Mouse (Mus musculus): ENCODE measurements around the gene Tsc22d1. TPM values are rescaled to one million over a fixed set of nuclear protein-coding genes. Genes with fewer than 3 reads are reported as not detected.

Gene Tsc22d1
- total and polyA plus RNA-seq, 2 experiments from 2014 or later = 574 to 603 TPM

- H3K36me3 ChIP-seq (ENCODE audit: insufficient read depth, low read length) = peaks cover 13% of the 10 kb centered on the region; the same call in 1 of the 2 replicates
- TF ChIP-seq CTCF (IDR thresholded peaks at IDR 0.05) = no peak
- 34% methylated on average over 27 of the region's 27 CpGs for WGBS
- ATAC-seq (ENCODE audit: low FRiP score) (no peak), DNase-seq (ENCODE audit: low spot score) (no peak)
- H3K4me2 ChIP-seq (ENCODE audit: low read depth, low read length, poor library complexity, severe bottlenecking) = peak overlapping the region; percentile 90
- peaks cover 33% of the 10 kb centered on the region for H3K4me1 ChIP-seq (ENCODE audit: insufficient read depth, low read length)
- peak overlapping the region; percentile 75 for H3K4me3 ChIP-seq (ENCODE audit: low read depth, low read length)
- H3K27ac ChIP-seq (ENCODE audit: low read depth, low read length) = peak overlapping the region; percentile 98
- no peaks in the 10 kb centered on the region for H3K27me3 ChIP-seq (ENCODE audit: insufficient read depth, low read length)
- peak overlapping the region; percentile 92 for H3K9ac ChIP-seq (replicated peaks; ENCODE audit: low read length, poor library complexity, severe bottlenecking)
- no peaks in the 10 kb centered on the region for H3K9me3 ChIP-seq (ENCODE audit: low read length)
Measured at GRCm38 (mm10) chr14:76416366-76417040, 1.7 kb downstream of the Tsc22d1 start.

DNA sequence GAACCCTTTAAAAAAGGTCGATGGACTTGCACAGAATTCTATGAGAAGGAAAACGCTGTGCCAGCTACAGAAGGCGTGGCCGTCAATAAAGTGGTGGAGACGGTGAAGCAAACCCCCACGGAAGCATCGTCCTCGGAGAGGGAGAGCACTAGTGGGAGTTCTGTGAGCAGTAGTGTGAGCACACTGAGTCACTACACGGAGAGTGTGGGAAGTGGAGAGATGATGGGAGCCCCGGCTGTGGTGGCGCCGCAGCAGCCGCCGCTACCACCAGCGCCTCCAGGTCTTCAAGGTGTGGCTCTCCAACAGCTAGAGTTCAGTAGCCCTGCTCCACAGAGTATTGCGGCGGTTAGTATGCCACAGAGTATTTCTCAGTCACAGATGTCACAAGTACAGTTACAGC is 2.6 kb downstream of the Tsc22d1 start:
- no peak overlapping the region for H3K27ac ChIP-seq (ENCODE audit: low read depth, low read length)
- DNase-seq (ENCODE audit: low spot score) (no peak), ATAC-seq (ENCODE audit: low FRiP score) (no peak)
- peak overlapping the region; percentile 92; the same call in 1 of the 2 replicates for H3K9ac ChIP-seq (replicated peaks; ENCODE audit: low read length, poor library complexity, severe bottlenecking)
- H3K27me3 ChIP-seq (ENCODE audit: insufficient read depth, low read length) = no peaks in the 10 kb centered on the region
- peak overlapping the region; percentile 75 for H3K4me3 ChIP-seq (ENCODE audit: low read depth, low read length)
- peaks cover 13% of the 10 kb centered on the region; the same call in 1 of the 2 replicates for H3K36me3 ChIP-seq (ENCODE audit: insufficient read depth, low read length)
- peaks cover 33% of the 10 kb centered on the region for H3K4me1 ChIP-seq (ENCODE audit: insufficient read depth, low read length)
- H3K9me3 ChIP-seq (ENCODE audit: low read length) = no peaks in the 10 kb centered on the region
- peak overlapping the region; percentile 90 for H3K4me2 ChIP-seq (ENCODE audit: low read depth, low read length, poor library complexity, severe bottlenecking)
- 87% methylated on average over 17 of the region's 17 CpGs for WGBS
- no peak for TF ChIP-seq CTCF (IDR thresholded peaks at IDR 0.05)

DNA sequence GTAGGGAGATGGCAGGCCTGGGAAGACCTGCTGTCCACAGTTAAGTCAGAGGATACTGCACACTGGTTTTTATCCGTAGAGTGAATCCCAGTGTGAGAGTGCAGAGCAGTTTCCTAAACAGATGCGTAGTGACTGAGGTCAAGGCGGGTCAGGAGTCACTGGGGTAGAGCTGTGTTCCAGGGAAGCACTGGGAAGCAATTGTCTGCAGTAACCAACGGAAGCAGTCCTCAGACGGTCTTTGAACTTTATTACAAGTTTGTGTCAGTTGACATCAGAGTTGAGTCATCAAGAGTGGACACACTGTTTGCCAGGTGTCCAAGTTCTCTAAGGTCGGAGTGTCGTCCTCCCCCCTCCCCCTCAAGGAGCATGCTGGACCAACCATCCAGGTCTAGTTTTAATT is 6.0 kb downstream of the Tsc22d1 start:
- peak overlapping the region; percentile 72 for H3K4me2 ChIP-seq (ENCODE audit: low read depth, low read length, poor library complexity, severe bottlenecking)
- ATAC-seq (ENCODE audit: low FRiP score) (no peak), DNase-seq (ENCODE audit: low spot score) (no peak)
- WGBS = 26% methylated on average over 7 of the region's 7 CpGs
- H3K4me1 ChIP-seq (ENCODE audit: insufficient read depth, low read length) = peaks cover 37% of the 10 kb centered on the region
- TF ChIP-seq CTCF (IDR thresholded peaks at IDR 0.05) = no peak
- H3K9ac ChIP-seq (replicated peaks; ENCODE audit: low read length, poor library complexity, severe bottlenecking) = peak overlapping the region; percentile 47
- no peaks in the 10 kb centered on the region for H3K9me3 ChIP-seq (ENCODE audit: low read length)
- H3K36me3 ChIP-seq (ENCODE audit: insufficient read depth, low read length) = peaks cover 13% of the 10 kb centered on the region; the same call in 1 of the 2 replicates
- no peak overlapping the region for H3K27ac ChIP-seq (ENCODE audit: low read depth, low read length)
- H3K4me3 ChIP-seq (ENCODE audit: low read depth, low read length) = peak overlapping the region; percentile 28
- H3K27me3 ChIP-seq (ENCODE audit: insufficient read depth, low read length) = no peaks in the 10 kb centered on the region

DNA sequence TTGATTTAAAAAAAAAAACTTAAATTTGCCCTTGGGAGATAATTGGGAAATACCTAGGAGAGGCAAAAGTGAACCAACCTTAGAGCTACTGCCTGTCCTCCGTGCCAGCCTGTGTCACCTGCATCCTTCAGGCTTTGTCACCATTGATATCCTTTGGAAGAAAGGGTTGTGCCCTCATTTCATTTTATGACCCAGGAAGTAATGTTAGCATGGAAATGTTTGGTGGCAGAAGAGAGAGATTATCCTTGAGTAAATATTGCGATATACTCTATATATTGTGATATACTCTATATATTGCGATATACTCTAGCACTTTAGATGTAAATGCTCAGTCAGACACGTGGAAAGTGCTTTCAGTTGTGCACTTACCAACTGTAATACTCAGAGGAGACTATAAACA is 6.4 kb downstream of the Tsc22d1 start:
- no peak overlapping the region for H3K27ac ChIP-seq (ENCODE audit: low read depth, low read length)
- no peak for ATAC-seq (ENCODE audit: low FRiP score)
- no peak for TF ChIP-seq CTCF (IDR thresholded peaks at IDR 0.05)
- no peak for DNase-seq (ENCODE audit: low spot score)
- H3K4me3 ChIP-seq (ENCODE audit: low read depth, low read length) = peak overlapping the region; percentile 28
- H3K4me1 ChIP-seq (ENCODE audit: insufficient read depth, low read length) = peaks cover 37% of the 10 kb centered on the region
- H3K4me2 ChIP-seq (ENCODE audit: low read depth, low read length, poor library complexity, severe bottlenecking) = peak overlapping the region; percentile 72
- H3K36me3 ChIP-seq (ENCODE audit: insufficient read depth, low read length) = peaks cover 16% of the 10 kb centered on the region; the same call in 1 of the 2 replicates
- no peaks in the 10 kb centered on the region for H3K27me3 ChIP-seq (ENCODE audit: insufficient read depth, low read length)
- H3K9ac ChIP-seq (replicated peaks; ENCODE audit: low read length, poor library complexity, severe bottlenecking) = no peak overlapping the region
- 58% methylated on average over 4 of the region's 4 CpGs for WGBS
- H3K9me3 ChIP-seq (ENCODE audit: low read length) = no peaks in the 10 kb centered on the region

- Histone ChIP-seq H3K36me3 (ENCODE audit: insufficient read depth, low read length) (peaks cover 15% of the 10 kb centered on the region; the same call in 1 of the 2 replicates), H3K4me1 (ENCODE audit: insufficient read depth, low read length) (peaks cover 13% of the 10 kb centered on the region), H3K4me2 (ENCODE audit: low read depth, low read length, poor library complexity, severe bottlenecking) (no peak overlapping the region), H3K4me3 (ENCODE audit: low read depth, low read length) (no peak overlapping the region), H3K9ac (replicated peaks; ENCODE audit: low read length, poor library complexity, severe bottlenecking) (no peak overlapping the region), H3K27ac (ENCODE audit: low read depth, low read length) (no peak overlapping the region), H3K9me3 (ENCODE audit: low read length) (no peaks in the 10 kb centered on the region), H3K27me3 (ENCODE audit: insufficient read depth, low read length) (no peaks in the 10 kb centered on the region)
- peak; percentile 30; the same call in 1 of the 2 replicates for TF ChIP-seq CTCF (IDR thresholded peaks at IDR 0.05)
- ATAC-seq (ENCODE audit: low FRiP score) (no peak), DNase-seq (ENCODE audit: low spot score) (no peak)
- WGBS = 90% methylated on average over 7 of the region's 7 CpGs
Measured at GRCm38 (mm10) chr14:76425422-76425821, 10.7 kb downstream of the Tsc22d1 start.

DNA sequence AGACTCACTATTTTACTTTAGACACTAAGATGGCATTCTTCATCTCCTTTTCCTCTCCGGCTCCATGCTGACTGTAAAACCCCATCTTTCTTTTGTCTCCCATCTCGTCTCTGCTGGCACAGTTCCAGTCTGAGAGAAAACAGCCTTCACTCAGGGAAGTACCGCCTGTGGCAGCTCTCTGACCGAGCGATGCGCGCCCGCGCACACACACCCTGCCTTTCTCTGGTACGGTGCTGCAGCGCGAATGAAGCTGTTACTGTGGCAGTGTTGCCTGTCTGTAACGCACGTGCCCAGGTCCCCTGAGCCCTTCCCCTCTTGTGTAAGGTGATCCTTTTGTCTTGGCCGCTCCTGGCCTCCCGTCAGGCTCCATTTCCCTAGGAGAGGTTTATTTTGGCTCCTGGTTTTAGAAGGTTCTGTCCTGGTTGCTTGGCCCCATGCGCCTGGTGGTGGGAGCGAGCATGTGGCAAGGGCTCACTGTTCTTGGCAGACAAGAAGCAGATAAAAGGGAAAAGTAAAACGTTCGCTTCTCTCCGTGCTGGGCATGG is 11.3 kb downstream of the Tsc22d1 start:
- H3K4me1 ChIP-seq (ENCODE audit: insufficient read depth, low read length) = peaks cover 7% of the 10 kb centered on the region; the same call in 1 of the 2 replicates
- DNase-seq (ENCODE audit: low spot score) (no peak), ATAC-seq (ENCODE audit: low FRiP score) (no peak)
- H3K36me3 ChIP-seq (ENCODE audit: insufficient read depth, low read length) = peaks cover 15% of the 10 kb centered on the region; the same call in 1 of the 2 replicates
- no peaks in the 10 kb centered on the region for H3K27me3 ChIP-seq (ENCODE audit: insufficient read depth, low read length)
- H3K4me3 ChIP-seq (ENCODE audit: low read depth, low read length) = no peak overlapping the region
- no peak for TF ChIP-seq CTCF (IDR thresholded peaks at IDR 0.05)
- no peaks in the 10 kb centered on the region for H3K9me3 ChIP-seq (ENCODE audit: low read length)
- no peak overlapping the region for H3K27ac ChIP-seq (ENCODE audit: low read depth, low read length)
- H3K9ac ChIP-seq (replicated peaks; ENCODE audit: low read length, poor library complexity, severe bottlenecking) = no peak overlapping the region
- no peak overlapping the region for H3K4me2 ChIP-seq (ENCODE audit: low read depth, low read length, poor library complexity, severe bottlenecking)
- 84% methylated on average over 21 of the region's 21 CpGs for WGBS

All from midbrain, postnatal 0 days (tissue).